Comparison of ENCODE assay signal across 9 mouse cellular contexts in genomic region chr1:51216292-51217050, GRCm38 (mm10).
DNase-seq lines count a peak whose midpoint lies in the region; ATAC-seq lines count a peak whose summit lies in the region.
"Had no signal": no experiment of that assay in that cellular context is flagged by ENCODE, and none has a peak within 500 bp of the region (broad histone marks: within the 10 kb centered on the region; RNA-seq: fewer than 3 reads in every experiment).

No protein-coding gene starts in this region.

- no peak overlapping the region for H3K4me2 ChIP-seq in hindbrain, embryonic 15.5 days

- peak; percentile 72 for ATAC-seq in frontal cortex, adult (ENCODE audit: low TSS enrichment)
- ATAC-seq in hindbrain, embryonic 15.5 days (ENCODE audit: low FRiP score, low read depth): peak; percentile 85

- no peaks in the 10 kb centered on the region for H3K36me3 ChIP-seq in hindbrain, embryonic 15.5 days

- peaks cover 13% of the 10 kb centered on the region for H3K4me1 ChIP-seq in hindbrain, embryonic 15.5 days (replicated peaks)

- H3K4me3 ChIP-seq in hindbrain, embryonic 15.5 days: no peak overlapping the region
- H3K4me3 ChIP-seq: heart, adult 2 months had no signal

- no peak for DNase-seq in frontal cortex, postnatal 25 days (ENCODE audit: low spot score in 2 of 2)
- DNase-seq in right cerebral cortex, adult 18-20 months: peak; percentile 25
- no peak for DNase-seq in right cerebral cortex, adult 2 months (ENCODE audit: low spot score in 2 of 2)
- no peak for DNase-seq in spleen, adult 12 weeks (ENCODE audit: low spot score)
- no peak for DNase-seq in right cerebral cortex, postnatal 14 days
- DNase-seq in retina, embryonic 14.5 days (ENCODE audit: low spot score): no peak

- 0 out of 2 replicates have a peak overlapping the region, but pooled peaks have one; percentile 7 for H3K27ac ChIP-seq in hindbrain, embryonic 15.5 days (replicated peaks)
- H3K27ac ChIP-seq: heart, adult 2 months had no signal

- 31% methylated on average over 5 of the region's 5 CpGs for WGBS in hindbrain, embryonic 15.5 days

- no peaks in the 10 kb centered on the region for H3K27me3 ChIP-seq in hindbrain, embryonic 15.5 days

- no peaks in the 10 kb centered on the region for H3K9me3 ChIP-seq in hindbrain, embryonic 15.5 days

- H3K9ac ChIP-seq in hindbrain, embryonic 15.5 days: no peak overlapping the region
